Mouse (Mus musculus) adrenal gland, postnatal 10 days (tissue): ENCODE results near the gene Vps8. TPM values are rescaled to one million over a fixed set of nuclear protein-coding genes. Genes with fewer than 3 reads are reported as not detected.

Experiments
- DNase-seq: peaks from one replicate; pipeline ENCODE4 v3.0.0; 2021; ENCODE audit warnings: mixed read lengths
- total RNA-seq, 2 experiments: library from RNA; stranded (reverse); gene quantifications; 2 replicates each; pipeline ENCODE4 v1.2.3; 2021

Vps8 gene
- total RNA-seq, 2 experiments from 2014 or later = 16.3 to 18.2 TPM

DNA sequence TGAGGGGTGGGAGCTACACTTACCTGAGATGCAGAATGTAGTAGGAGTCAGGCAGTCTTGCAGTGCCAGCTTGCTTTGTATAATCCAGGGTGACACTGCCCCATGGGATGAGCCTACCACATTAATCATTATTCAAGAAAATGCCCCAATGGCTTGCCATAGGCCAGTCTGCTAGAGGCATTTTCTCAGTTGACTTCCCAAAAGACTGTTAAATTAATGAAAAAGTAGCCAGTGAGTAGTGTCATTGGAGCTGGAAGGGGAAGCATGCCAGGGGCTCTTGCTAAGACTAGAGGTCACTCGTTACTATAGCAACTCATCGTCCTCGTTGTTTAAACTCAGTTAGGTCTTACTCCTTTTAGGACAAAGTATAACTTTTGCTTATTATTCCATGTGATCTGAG, 130.6 kb downstream of the Vps8 start:
- DNase-seq = no peak

- no peak for DNase-seq
These were observed 139.8 kb downstream of the Vps8 start for GRCm38 (mm10) chr16:21562625-21563300.

- DNase-seq = no peak
These were observed 140.4 kb downstream of the Vps8 start for GRCm38 (mm10) chr16:21563322-21563721.

- no peak for DNase-seq
These were observed 144.2 kb downstream of the Vps8 start for GRCm38 (mm10) chr16:21567093-21567492.

DNA sequence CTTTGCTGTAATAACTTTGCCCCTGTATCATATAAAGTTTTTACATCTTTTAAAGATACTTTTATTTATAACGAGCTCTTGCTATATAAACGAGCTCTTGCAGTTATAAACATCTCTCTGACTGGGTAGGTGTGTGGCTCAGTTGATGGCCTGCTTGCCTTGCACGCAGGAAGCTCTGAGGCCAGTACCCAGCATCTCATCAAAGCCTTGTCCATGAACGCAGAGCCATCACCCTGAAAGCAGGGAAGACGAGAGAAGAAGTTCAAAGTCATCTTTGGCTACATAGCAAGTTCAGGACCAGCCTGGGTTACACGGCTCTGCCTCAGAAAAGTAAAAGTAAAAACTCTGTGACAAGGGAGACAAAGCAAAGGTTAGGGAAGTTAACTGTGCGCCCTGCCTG, 147.0 kb downstream of the Vps8 start:
- no peak for DNase-seq

- DNase-seq = no peak
These were observed 147.9 kb downstream of the Vps8 start for GRCm38 (mm10) chr16:21570786-21571185.

DNA sequence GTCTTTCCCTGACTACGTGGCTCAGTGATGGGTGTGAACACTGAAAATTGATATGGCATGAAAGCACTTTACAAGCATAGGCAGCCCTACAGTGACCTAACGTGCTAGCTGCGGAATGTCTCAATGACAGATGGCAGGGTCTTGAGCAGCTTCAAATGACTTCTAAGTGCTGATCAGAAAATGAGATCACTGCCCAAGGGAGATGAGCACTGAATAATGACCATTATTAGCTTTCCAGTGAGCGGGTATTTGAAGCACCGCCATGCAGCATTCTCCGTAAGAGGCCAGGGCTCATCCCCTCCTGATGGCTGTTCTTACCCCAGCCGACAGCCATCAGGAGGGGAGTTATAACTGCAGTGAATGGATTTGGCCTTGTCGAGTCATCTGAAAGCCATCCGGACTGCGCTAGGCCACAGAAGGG, 153.1 kb downstream of the Vps8 start:
- DNase-seq = peak; percentile 8

GRCm38 (mm10) chr16:21589110-21589509, 166.2 kb downstream of the Vps8 start:
- DNase-seq = no peak

DNA sequence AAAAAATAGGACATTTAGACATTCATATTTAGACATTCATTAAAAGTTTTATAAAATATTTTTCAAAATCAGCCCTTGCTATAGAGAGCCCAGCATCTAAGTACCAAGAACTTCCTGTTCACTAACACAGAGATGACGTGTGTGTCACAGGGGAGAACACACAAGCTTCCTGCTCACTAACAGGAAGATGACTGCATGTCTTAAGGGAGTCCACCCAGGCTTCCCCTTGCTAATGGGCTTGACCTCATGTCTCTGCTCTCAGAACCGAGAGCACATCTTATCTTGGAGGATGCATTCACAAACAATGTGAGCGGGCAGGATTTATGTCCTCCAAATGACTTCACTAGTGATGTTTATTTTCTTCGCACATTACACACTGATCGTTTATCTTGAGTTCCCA, 167.9 kb downstream of the Vps8 start:
- peak; percentile 24 for DNase-seq

- peak; percentile 10 for DNase-seq
These were observed 168.6 kb downstream of the Vps8 start for GRCm38 (mm10) chr16:21591511-21591910.

GRCm38 (mm10) chr16:21595539-21595938, 172.6 kb downstream of the Vps8 start:
- DNase-seq = no peak

DNA sequence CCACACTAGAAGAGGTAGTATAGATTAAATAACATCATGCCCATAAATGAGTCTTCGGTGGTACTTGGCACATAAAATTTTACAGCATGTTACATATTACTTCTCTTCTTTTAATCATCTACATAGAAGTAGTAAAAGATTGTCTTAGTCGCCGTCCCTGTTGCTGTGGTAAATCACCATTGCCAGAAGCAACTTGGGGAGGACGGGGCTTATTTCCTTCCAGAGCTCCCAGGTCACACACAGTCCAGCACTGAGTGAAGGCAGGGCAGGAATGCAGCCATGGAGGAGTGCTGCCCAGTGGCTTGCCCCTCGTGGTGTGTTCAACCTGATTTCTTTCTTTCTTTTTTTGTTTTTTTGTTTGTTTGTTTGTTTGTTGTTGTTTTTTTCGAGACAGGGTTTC, 181.4 kb downstream of the Vps8 start:
- no peak for DNase-seq

- DNase-seq = peak; percentile 17
These were observed 183.5 kb downstream of the Vps8 start for GRCm38 (mm10) chr16:21606249-21607020.

GRCm38 (mm10) chr16:21607021-21607650, 184.2 kb downstream of the Vps8 start:
- DNase-seq = no peak

DNA sequence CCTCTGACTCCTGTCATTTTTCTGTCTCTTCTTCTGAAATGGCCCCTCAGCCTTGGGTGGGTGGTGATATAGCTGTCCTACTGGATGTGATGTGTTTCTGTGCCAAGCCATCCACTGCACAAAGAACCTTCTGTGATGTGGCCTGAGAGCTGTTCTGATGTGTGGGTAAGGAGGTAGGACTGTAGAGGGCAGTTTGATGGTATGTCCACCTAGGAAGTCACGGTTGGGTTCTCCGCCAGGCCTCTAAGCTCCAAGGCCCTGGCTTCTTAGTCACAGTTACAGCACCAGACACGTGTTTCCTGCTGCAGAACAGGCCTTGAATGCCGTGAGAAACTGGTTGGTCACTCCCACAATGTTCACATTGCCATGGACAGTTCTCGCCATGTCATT, 184.7 kb downstream of the Vps8 start:
- no peak for DNase-seq

- no peak for DNase-seq
These were observed 185.4 kb downstream of the Vps8 start for GRCm38 (mm10) chr16:21608176-21608865.

- no peak for DNase-seq
These were observed 187.6 kb downstream of the Vps8 start for GRCm38 (mm10) chr16:21610473-21610872.

DNA sequence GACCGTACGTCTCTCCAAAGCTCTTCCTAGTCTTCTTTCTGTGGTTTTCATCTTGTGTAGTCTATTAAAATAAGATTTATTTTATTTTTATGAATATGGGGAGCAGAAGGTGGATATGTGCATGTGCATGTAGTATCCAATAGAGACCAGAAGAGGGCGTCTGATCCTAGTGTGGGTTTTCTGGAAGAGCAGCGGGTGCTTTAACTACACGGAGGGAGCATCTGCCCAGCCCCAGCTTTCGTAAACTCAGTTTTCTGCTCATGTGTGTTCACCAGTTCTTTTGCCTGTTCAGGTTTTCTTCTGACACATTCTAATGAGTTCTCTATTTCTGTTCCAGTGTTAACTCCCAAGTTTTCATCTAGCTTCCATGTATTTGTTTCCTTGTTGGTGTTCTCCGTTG, 192.9 kb downstream of the Vps8 start:
- DNase-seq = peak; percentile 56

GRCm38 (mm10) chr16:21620630-21621029, 197.7 kb downstream of the Vps8 start:
- DNase-seq = no peak

DNA sequence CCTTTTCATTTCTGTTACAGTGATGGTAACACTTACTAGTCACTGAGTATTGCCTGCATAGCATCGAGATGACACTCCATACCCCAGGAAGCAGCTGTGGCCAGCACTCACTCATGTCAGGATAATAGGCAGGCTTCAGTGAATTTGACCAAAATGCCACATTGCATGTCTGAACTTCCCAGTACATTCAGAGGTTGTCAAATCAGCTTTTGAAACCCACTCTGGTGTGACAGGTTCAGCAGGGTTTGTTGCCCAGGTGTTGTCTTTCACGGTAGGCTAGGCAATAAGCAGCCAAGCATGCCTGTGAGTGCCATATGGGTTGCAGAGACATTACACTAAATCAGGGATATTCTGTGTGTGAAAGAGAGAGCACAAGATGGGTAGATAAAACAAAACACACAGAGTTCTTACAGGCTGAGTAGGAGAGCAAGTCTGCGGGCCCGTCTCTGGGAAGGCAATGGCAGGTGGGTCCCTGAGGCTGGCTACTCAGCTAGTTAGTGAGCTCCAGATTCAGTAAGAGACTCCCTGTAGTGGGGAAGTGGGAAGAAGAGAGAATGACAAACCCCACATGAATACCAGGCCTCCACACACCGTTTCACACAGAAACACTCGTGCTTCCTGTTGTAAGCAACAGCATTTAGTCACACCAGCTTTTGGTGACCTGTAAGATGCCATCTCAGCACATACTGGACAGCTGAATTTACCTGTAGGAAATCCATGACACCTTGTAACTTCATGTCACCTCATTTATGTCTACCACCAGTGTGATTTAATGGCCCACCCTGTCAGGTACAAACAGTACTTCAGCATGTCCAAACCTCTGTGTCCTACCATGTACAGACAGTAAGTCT, 203.1 kb downstream of the Vps8 start:
- no peak for DNase-seq

DNA sequence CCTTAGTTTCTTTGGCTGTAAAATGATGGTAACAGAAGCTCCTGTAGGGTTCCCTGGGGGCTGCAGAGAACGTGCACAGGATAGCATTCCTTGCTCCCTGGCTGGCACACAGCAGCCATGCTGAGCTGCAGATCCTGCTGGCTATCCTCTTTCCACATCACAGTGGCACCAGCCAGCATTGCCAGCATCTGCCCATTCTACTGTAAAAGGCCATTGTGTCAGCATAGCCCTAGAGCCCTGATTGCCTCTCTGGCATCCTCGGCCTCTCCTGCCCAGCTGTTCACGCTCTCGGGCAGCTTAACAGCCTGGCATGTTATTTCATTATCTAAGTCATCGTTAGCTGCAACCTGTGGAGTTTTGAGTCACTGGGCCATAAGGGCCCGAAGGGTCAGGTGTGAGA, 204.3 kb downstream of the Vps8 start:
- no peak for DNase-seq

- no peak for DNase-seq
These were observed 205.2 kb downstream of the Vps8 start for GRCm38 (mm10) chr16:21628061-21628591.
